Mouse (Mus musculus) heart, postnatal 36 days (tissue): ENCODE data around the gene Olfr167. TPM values are rescaled to one million over a fixed set of nuclear protein-coding genes. Genes with fewer than 3 reads are reported as not detected.
"Not testable (repeated sequence)": the region's sequence is repeated elsewhere in the genome, so short reads cannot be mapped to it uniquely, and the experiment has no call there.

Experiments
- DNase-seq, 2 experiments: peaks; one replicate each; pipeline ENCODE4 v3.0.0; 2021 to 2022
- intact Hi-C: fragments of 180-260 bp; cut with DNase I; formaldehyde crosslinking; loops from one replicate; pipeline ENCODE4 v1.15.1; 2025
- total RNA-seq, 2 experiments: library from RNA; stranded (reverse); gene quantifications; 2 replicates each; pipeline ENCODE4 v1.2.3; 2021

The Olfr167 gene
- not detected for total RNA-seq

GRCm38 (mm10) chr16:19522166-19522565, at the start of gene Olfr167:
Gene Olfr167 (minus strand): TSS chr16:19522266.
- intact Hi-C loops: no loop called here
- no peak for DNase-seq

- intact Hi-C loops: loop anchor here (2.0 kb wide), 1 partner anchor 39 kb away; the partner anchor contains the start of gene Olfr170
- not testable (repeated sequence) for DNase-seq
Measured at GRCm38 (mm10) chr16:19571709-19572108, 49.6 kb upstream of the Olfr167 start, which contains the start of gene Olfr169. Gene Olfr169 (minus strand): TSS chr16:19571809.

DNA sequence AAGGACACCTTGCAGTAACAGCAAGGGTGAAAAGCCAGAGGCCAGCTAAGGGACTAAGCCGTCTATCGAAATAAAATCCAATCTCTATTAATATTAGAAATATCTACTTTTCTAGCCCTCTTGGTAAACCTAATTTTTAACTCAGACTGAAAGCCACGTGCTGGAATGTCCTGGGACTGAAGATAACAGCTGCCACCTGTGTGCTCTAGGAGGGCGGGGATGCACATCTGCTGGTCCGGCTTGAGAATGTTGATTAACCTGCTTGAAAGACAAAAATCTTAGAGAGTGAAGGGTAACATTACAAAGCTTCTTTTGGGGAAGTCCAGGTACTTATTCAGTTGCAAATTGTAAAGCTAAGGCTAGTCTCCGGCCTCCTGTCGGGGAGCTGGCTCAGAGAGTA, 31.4 kb upstream of the Olfr167 start:
- DNase-seq, intact Hi-C loops: not testable (repeated sequence)

GRCm38 (mm10) chr16:19552246-19552645, 30.2 kb upstream of the Olfr167 start:
- intact Hi-C loops, DNase-seq: not testable (repeated sequence)

GRCm38 (mm10) chr16:19535455-19535854, 13.4 kb upstream of the Olfr167 start, which contains the start of gene Olfr168:
Gene Olfr168 (minus strand): TSS chr16:19535555.
- no peak for DNase-seq
- intact Hi-C loops: no loop called here

- intact Hi-C loops: no loop called here
- DNase-seq: no peak
Measured at GRCm38 (mm10) chr16:19483394-19483793, 38.7 kb downstream of the Olfr167 start, which contains the start of gene Olfr166. Gene Olfr166 (plus strand): TSS chr16:19483694.

DNA sequence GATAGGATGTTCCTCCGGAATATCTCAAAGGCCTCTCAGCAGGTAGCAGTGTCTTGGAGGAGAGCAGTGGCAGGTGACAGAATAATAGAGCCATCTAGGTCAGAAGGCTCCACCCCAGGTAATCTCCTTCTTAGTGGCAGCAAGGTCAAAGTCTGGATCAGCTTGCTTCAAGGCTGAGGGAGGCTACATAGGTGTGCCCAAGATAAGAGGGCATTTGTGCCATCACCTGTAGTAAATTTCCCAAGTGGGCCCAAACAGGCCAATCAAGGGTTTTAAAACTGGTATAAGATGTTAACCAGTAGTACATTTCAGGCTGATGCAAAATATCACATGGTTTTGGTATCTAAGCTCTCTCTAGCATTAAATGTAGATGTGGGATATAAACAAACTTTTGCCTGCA, 57.7 kb downstream of the Olfr167 start:
- intact Hi-C loops: no loop called here
- DNase-seq: no peak

Other genes with a start within 250 kb of the Olfr167 start
- not detected for gene Olfr164, start 208.2 kb downstream of the Olfr167 start, total RNA-seq
- not detected for gene Olfr165, start 99.1 kb downstream of the Olfr167 start, total RNA-seq
- gene Olfr166, start 38.6 kb downstream of the Olfr167 start, total RNA-seq: not detected
- gene Olfr168, start 13.3 kb upstream of the Olfr167 start, total RNA-seq: not detected
- not detected for gene Olfr169, start 49.5 kb upstream of the Olfr167 start, total RNA-seq
- gene Olfr170, start 89.6 kb upstream of the Olfr167 start, total RNA-seq: not detected
- gene Olfr171, start 107.7 kb upstream of the Olfr167 start, total RNA-seq: not detected
- gene Lamp3, start 184.1 kb upstream of the Olfr167 start, total RNA-seq: not detected
- under 1 TPM; 0.54 to 0.61 TPM for gene B3gnt5, start 237.9 kb upstream of the Olfr167 start, total RNA-seq